Mouse (Mus musculus): Measurements from ENCODE around the gene Tacc2. TPM values are rescaled to one million over a fixed set of nuclear protein-coding genes. Genes with fewer than 3 reads are reported as not detected.
A peak's percentile ranks its signal among the peaks of the same experiment; 100 is the strongest.

Gene Tacc2
- total and polyA plus RNA-seq, 2 experiments from 2014 or later = 39.0 to 83.8 TPM

- TF ChIP-seq EP300 (IDR thresholded peaks at IDR 0.05; ENCODE audit: low read depth) (no peak), CTCF (IDR thresholded peaks at IDR 0.05; ENCODE audit: low read depth) (no peak)
- Histone ChIP-seq H3K9ac (replicated peaks; ENCODE audit: low read depth, low read length) (no peak overlapping the region), H3K9me3 (replicated peaks; ENCODE audit: control insufficient read depth, low read length) (no peaks in the 10 kb centered on the region), H3K36me3 (replicated peaks; ENCODE audit: control insufficient read depth, insufficient read depth, low read length) (peaks cover 29% of the 10 kb centered on the region), H3K4me3 (ENCODE audit: low read depth, low read length) (no peak overlapping the region), H3K4me1 (ENCODE audit: control insufficient read depth, insufficient read depth) (peaks cover 58% of the 10 kb centered on the region), H3K27me3 (ENCODE audit: control insufficient read depth, insufficient read depth, low read length) (no peaks in the 10 kb centered on the region), H3K27ac (ENCODE audit: low read depth) (peak overlapping the region; percentile 99; the same call in 1 of the 2 replicates), H3K4me2 (ENCODE audit: low read depth, low read length) (no peak overlapping the region)
- no peak for ATAC-seq (ENCODE audit: insufficient read depth, low read depth)
- DNase-seq (ENCODE audit: low spot score) = no peak
- WGBS = 80% methylated on average over 9 of the region's 9 CpGs
These were observed 97.3 kb downstream of the Tacc2 start for GRCm38 (mm10) chr7:130674526-130674925.

DNA sequence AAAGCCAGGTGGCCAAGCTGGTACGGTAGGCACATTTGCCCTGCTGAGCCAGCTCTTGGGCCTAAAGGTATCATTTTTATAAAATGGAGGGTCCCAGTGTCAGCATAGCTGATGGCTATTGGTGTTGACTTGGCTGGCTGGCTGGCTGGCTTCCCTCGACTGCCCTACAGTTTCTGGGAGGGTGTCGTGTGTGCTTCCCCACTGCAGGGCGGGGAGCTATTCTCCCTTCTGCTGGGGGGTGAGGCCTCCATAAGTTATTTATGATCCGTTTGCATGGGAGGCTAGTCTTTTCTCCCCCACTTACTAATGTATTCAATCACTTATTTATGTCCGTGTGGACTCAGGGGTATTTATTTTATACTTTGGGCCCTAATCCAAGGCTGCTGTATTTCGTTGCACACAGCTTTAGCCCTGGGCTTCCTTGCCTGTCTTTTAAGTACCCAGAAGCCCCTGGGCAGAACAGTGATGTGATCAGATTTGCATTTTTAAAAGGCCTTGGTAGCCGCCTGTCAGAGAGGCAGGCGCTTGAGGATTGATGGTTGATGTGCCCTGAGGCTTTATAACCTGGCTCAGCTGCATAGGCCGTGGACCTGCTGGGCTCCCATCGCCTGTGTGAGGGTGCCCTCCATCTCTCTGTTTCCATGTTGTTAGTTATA, 99.8 kb downstream of the Tacc2 start:
- H3K36me3 ChIP-seq (replicated peaks; ENCODE audit: control insufficient read depth, insufficient read depth, low read length) = peaks cover 31% of the 10 kb centered on the region
- no peaks in the 10 kb centered on the region for H3K27me3 ChIP-seq (ENCODE audit: control insufficient read depth, insufficient read depth, low read length)
- 79% methylated on average over 11 of the region's 11 CpGs for WGBS
- no peak overlapping the region for H3K4me3 ChIP-seq (ENCODE audit: low read depth, low read length)
- no peak for TF ChIP-seq CTCF (IDR thresholded peaks at IDR 0.05; ENCODE audit: low read depth)
- TF ChIP-seq EP300 (IDR thresholded peaks at IDR 0.05; ENCODE audit: low read depth) = no peak
- no peak for ATAC-seq (ENCODE audit: insufficient read depth, low read depth)
- no peak overlapping the region for H3K4me2 ChIP-seq (ENCODE audit: low read depth, low read length)
- peaks cover 44% of the 10 kb centered on the region for H3K4me1 ChIP-seq (ENCODE audit: control insufficient read depth, insufficient read depth)
- no peak overlapping the region; the same call in 1 of the 2 replicates for H3K27ac ChIP-seq (ENCODE audit: low read depth)
- no peak for DNase-seq (ENCODE audit: low spot score)
- no peaks in the 10 kb centered on the region for H3K9me3 ChIP-seq (replicated peaks; ENCODE audit: control insufficient read depth, low read length)
- no peak overlapping the region for H3K9ac ChIP-seq (replicated peaks; ENCODE audit: low read depth, low read length)

GRCm38 (mm10) chr7:130677541-130678274, 100.5 kb downstream of the Tacc2 start:
- H3K9ac ChIP-seq (replicated peaks; ENCODE audit: low read depth, low read length) = no peak overlapping the region
- H3K27me3 ChIP-seq (ENCODE audit: control insufficient read depth, insufficient read depth, low read length) = no peaks in the 10 kb centered on the region
- H3K4me3 ChIP-seq (ENCODE audit: low read depth, low read length) = no peak overlapping the region
- WGBS = 78% methylated on average over 12 of the region's 12 CpGs
- ATAC-seq (ENCODE audit: insufficient read depth, low read depth) = no peak
- H3K4me2 ChIP-seq (ENCODE audit: low read depth, low read length) = no peak overlapping the region
- H3K9me3 ChIP-seq (replicated peaks; ENCODE audit: control insufficient read depth, low read length) = no peaks in the 10 kb centered on the region
- H3K27ac ChIP-seq (ENCODE audit: low read depth) = peak overlapping the region; percentile 61
- peaks cover 41% of the 10 kb centered on the region for H3K4me1 ChIP-seq (ENCODE audit: control insufficient read depth, insufficient read depth)
- peaks cover 32% of the 10 kb centered on the region for H3K36me3 ChIP-seq (replicated peaks; ENCODE audit: control insufficient read depth, insufficient read depth, low read length)
- no peak for TF ChIP-seq EP300 (IDR thresholded peaks at IDR 0.05; ENCODE audit: low read depth)
- no peak for TF ChIP-seq CTCF (IDR thresholded peaks at IDR 0.05; ENCODE audit: low read depth)
- DNase-seq (ENCODE audit: low spot score) = no peak

DNA sequence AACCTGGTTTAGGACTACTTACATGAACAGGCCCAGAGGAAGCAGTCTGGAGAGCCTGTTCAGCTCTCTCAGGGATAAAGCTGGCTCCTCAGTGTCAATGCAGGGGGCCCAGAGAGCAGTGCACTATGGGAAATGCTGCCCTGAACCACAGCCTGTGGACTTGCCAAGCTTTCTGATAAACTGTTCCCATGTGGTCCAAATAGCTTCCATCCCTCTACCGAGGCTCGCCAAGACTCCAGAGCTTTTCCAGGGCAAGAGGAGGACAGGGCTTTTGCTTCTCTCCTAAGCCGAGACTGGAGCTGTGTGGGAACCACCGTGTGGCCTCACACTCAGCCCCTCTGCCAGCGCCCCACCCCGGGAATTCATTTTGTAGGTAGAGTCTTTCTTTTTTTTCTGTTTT, 101.2 kb downstream of the Tacc2 start:
- peak; percentile 65 for DNase-seq (ENCODE audit: low spot score)
- ATAC-seq (ENCODE audit: insufficient read depth, low read depth) = peak; percentile 36
- Histone ChIP-seq H3K9ac (replicated peaks; ENCODE audit: low read depth, low read length) (no peak overlapping the region), H3K4me2 (ENCODE audit: low read depth, low read length) (no peak overlapping the region), H3K4me3 (ENCODE audit: low read depth, low read length) (no peak overlapping the region), H3K36me3 (replicated peaks; ENCODE audit: control insufficient read depth, insufficient read depth, low read length) (peaks cover 37% of the 10 kb centered on the region), H3K9me3 (replicated peaks; ENCODE audit: control insufficient read depth, low read length) (no peaks in the 10 kb centered on the region), H3K27me3 (ENCODE audit: control insufficient read depth, insufficient read depth, low read length) (no peaks in the 10 kb centered on the region), H3K4me1 (ENCODE audit: control insufficient read depth, insufficient read depth) (peaks cover 34% of the 10 kb centered on the region), H3K27ac (ENCODE audit: low read depth) (peak overlapping the region; percentile 61)
- 39% methylated on average over 6 of the region's 6 CpGs for WGBS
- no peak for TF ChIP-seq EP300 (IDR thresholded peaks at IDR 0.05; ENCODE audit: low read depth)
- no peak for TF ChIP-seq CTCF (IDR thresholded peaks at IDR 0.05; ENCODE audit: low read depth)

GRCm38 (mm10) chr7:130681798-130682197, 104.6 kb downstream of the Tacc2 start:
- no peak overlapping the region for H3K9ac ChIP-seq (replicated peaks; ENCODE audit: low read depth, low read length)
- H3K4me2 ChIP-seq (ENCODE audit: low read depth, low read length) = no peak overlapping the region
- H3K4me3 ChIP-seq (ENCODE audit: low read depth, low read length) = no peak overlapping the region
- H3K36me3 ChIP-seq (replicated peaks; ENCODE audit: control insufficient read depth, insufficient read depth, low read length) = 0 out of 2 replicates have a peak, but pooled peaks cover 19% of the 10 kb centered on the region
- no peaks in the 10 kb centered on the region for H3K27me3 ChIP-seq (ENCODE audit: control insufficient read depth, insufficient read depth, low read length)
- H3K27ac ChIP-seq (ENCODE audit: low read depth) = peak overlapping the region; percentile 41
- ATAC-seq (ENCODE audit: insufficient read depth, low read depth) (peak; percentile 84), DNase-seq (ENCODE audit: low spot score) (peak; percentile 87)
- no peak for TF ChIP-seq CTCF (IDR thresholded peaks at IDR 0.05; ENCODE audit: low read depth)
- TF ChIP-seq EP300 (IDR thresholded peaks at IDR 0.05; ENCODE audit: low read depth) = peak; percentile 76; the same call in 1 of the 2 replicates
- H3K9me3 ChIP-seq (replicated peaks; ENCODE audit: control insufficient read depth, low read length) = no peaks in the 10 kb centered on the region
- H3K4me1 ChIP-seq (ENCODE audit: control insufficient read depth, insufficient read depth) = peaks cover 24% of the 10 kb centered on the region
- 13% methylated on average over 4 of the region's 4 CpGs for WGBS
